Mouse (Mus musculus) embryonic facial prominence, embryonic 10.5 days (tissue): Measurements from ENCODE around the gene Pabpc1l. TPM values are rescaled to one million over a fixed set of nuclear protein-coding genes. Genes with fewer than 3 reads are reported as not detected.

Source experiments
- DNase-seq: peaks from one replicate; pipeline ENCODE4 v3.0.0-alpha.2; 2017; ENCODE audit warnings: low spot score
- H3K27ac ChIP-seq: fragments of 300-500 bp; sonication (generic); replicated peaks from 2 replicates; pipeline ENCODE4 v1.5.1; 2016; ENCODE audit warnings: mild to moderate bottlenecking
- H3K27me3 ChIP-seq: fragments of 300-500 bp; sonication (generic); replicated peaks from 2 replicates; pipeline ENCODE4 v1.6.1; 2016; ENCODE audit warnings: low read depth, mild to moderate bottlenecking; ENCODE audit not compliant: poor library complexity, severe bottlenecking
- H3K36me3 ChIP-seq: fragments of 300-500 bp; sonication (generic); replicated peaks from 2 replicates; pipeline ENCODE4 v1.6.1; 2016; ENCODE audit warnings: mild to moderate bottlenecking, moderate library complexity
- H3K4me1 ChIP-seq: fragments of 300-500 bp; sonication (generic); 2 replicates; pipeline ENCODE4 v1.6.1; 2016
- H3K4me3 ChIP-seq: fragments of 300-500 bp; sonication (generic); 2 replicates; pipeline ENCODE4 v1.5.1; 2016; ENCODE audit warnings: mild to moderate bottlenecking, moderate library complexity
- H3K9me3 ChIP-seq: fragments of 300-500 bp; sonication (generic); 2 replicates; pipeline ENCODE4 v1.6.1; 2016; ENCODE audit warnings: mild to moderate bottlenecking
- WGBS: fragments of 180-500 bp; shearing (Covaris S2); methylation state at CpG from one replicate; pipeline ENCODE4 v1.1.7; 2016; 5-methylcytosine and 5-hydroxymethylcytosine counted together
- polyA plus RNA-seq: library from polyadenylated mRNA; unstranded; fragments of >200 nt; fragmentation: Nextera tagmentation; extraction: Ambion mirVana; gene quantifications from 2 replicates; pipeline ENCODE4 v1.2.1, GENCODE M21; 2016

The Pabpc1l gene
- polyA plus RNA-seq, 1 experiment from 2014 or later = 1.6 TPM

GRCm38 (mm10) chr2:164076874-164077425 is 51.7 kb downstream of the Pabpc1l start:
- WGBS = 92% methylated on average over 8 of the region's 8 CpGs
- H3K4me1 ChIP-seq = peaks cover 20% of the 10 kb centered on the region
- no peak overlapping the region for H3K4me3 ChIP-seq
- no peak overlapping the region for H3K27ac ChIP-seq
- no peaks in the 10 kb centered on the region for H3K27me3 ChIP-seq
- peaks cover 36% of the 10 kb centered on the region for H3K36me3 ChIP-seq
- no peaks in the 10 kb centered on the region for H3K9me3 ChIP-seq
- no peak for DNase-seq

GRCm38 (mm10) chr2:164077875-164078274 is 52.6 kb downstream of the Pabpc1l start:
- Histone ChIP-seq H3K9me3 (no peaks in the 10 kb centered on the region), H3K27me3 (no peaks in the 10 kb centered on the region), H3K36me3 (peaks cover 45% of the 10 kb centered on the region), H3K4me1 (peaks cover 16% of the 10 kb centered on the region), H3K4me3 (no peak overlapping the region), H3K27ac (no peak overlapping the region)
- DNase-seq = no peak
- WGBS = 90% methylated on average over 5 of the region's 5 CpGs

- H3K36me3 ChIP-seq = peaks cover 61% of the 10 kb centered on the region
- H3K27ac ChIP-seq = no peak overlapping the region
- peaks cover 15% of the 10 kb centered on the region for H3K4me1 ChIP-seq
- DNase-seq = no peak
- 91% methylated on average over 6 of the region's 6 CpGs for WGBS
- no peak overlapping the region for H3K4me3 ChIP-seq
- H3K27me3 ChIP-seq = no peaks in the 10 kb centered on the region
- no peaks in the 10 kb centered on the region for H3K9me3 ChIP-seq
Observed at GRCm38 (mm10) chr2:164079488-164079887, 54.2 kb downstream of the Pabpc1l start.

GRCm38 (mm10) chr2:164081577-164081976 is 56.3 kb downstream of the Pabpc1l start:
- Histone ChIP-seq H3K9me3 (no peaks in the 10 kb centered on the region), H3K27me3 (no peaks in the 10 kb centered on the region), H3K27ac (no peak overlapping the region), H3K4me1 (no peaks in the 10 kb centered on the region), H3K4me3 (no peak overlapping the region), H3K36me3 (peaks cover 82% of the 10 kb centered on the region)
- no peak for DNase-seq
- 95% methylated on average over 10 of the region's 10 CpGs for WGBS

GRCm38 (mm10) chr2:164082175-164082574 is 56.9 kb downstream of the Pabpc1l start:
- DNase-seq = no peak
- 90% methylated on average over 10 of the region's 10 CpGs for WGBS
- Histone ChIP-seq H3K36me3 (peaks cover 85% of the 10 kb centered on the region), H3K27ac (no peak overlapping the region), H3K9me3 (no peaks in the 10 kb centered on the region), H3K4me1 (no peaks in the 10 kb centered on the region), H3K27me3 (no peaks in the 10 kb centered on the region), H3K4me3 (no peak overlapping the region)

- H3K9me3 ChIP-seq = no peaks in the 10 kb centered on the region
- H3K4me3 ChIP-seq = no peak overlapping the region
- no peak for DNase-seq
- H3K27ac ChIP-seq = no peak overlapping the region
- peaks cover 98% of the 10 kb centered on the region for H3K36me3 ChIP-seq
- no peaks in the 10 kb centered on the region for H3K27me3 ChIP-seq
- 91% methylated on average over 18 of the region's 19 CpGs for WGBS
- no peaks in the 10 kb centered on the region for H3K4me1 ChIP-seq
Observed at GRCm38 (mm10) chr2:164083609-164084341, 58.5 kb downstream of the Pabpc1l start.

GRCm38 (mm10) chr2:164084342-164084700 is 59.1 kb downstream of the Pabpc1l start:
- peaks cover 100% of the 10 kb centered on the region for H3K36me3 ChIP-seq
- no peaks in the 10 kb centered on the region for H3K4me1 ChIP-seq
- H3K4me3 ChIP-seq = no peak overlapping the region
- no peaks in the 10 kb centered on the region for H3K27me3 ChIP-seq
- 93% methylated on average over 7 of the region's 7 CpGs for WGBS
- no peaks in the 10 kb centered on the region for H3K9me3 ChIP-seq
- H3K27ac ChIP-seq = no peak overlapping the region
- no peak for DNase-seq

GRCm38 (mm10) chr2:164087416-164088017 is 62.3 kb downstream of the Pabpc1l start:
- no peak overlapping the region for H3K27ac ChIP-seq
- H3K9me3 ChIP-seq = no peaks in the 10 kb centered on the region
- 91% methylated on average over 6 of the region's 6 CpGs for WGBS
- no peaks in the 10 kb centered on the region for H3K27me3 ChIP-seq
- H3K36me3 ChIP-seq = peaks cover 97% of the 10 kb centered on the region
- no peak overlapping the region for H3K4me3 ChIP-seq
- DNase-seq = no peak
- H3K4me1 ChIP-seq = no peaks in the 10 kb centered on the region

GRCm38 (mm10) chr2:164089508-164089907 is 64.3 kb downstream of the Pabpc1l start:
- no peaks in the 10 kb centered on the region for H3K27me3 ChIP-seq
- H3K27ac ChIP-seq = no peak overlapping the region
- peaks cover 88% of the 10 kb centered on the region for H3K36me3 ChIP-seq
- H3K4me3 ChIP-seq = no peak overlapping the region
- WGBS = 89% methylated on average over 4 of the region's 4 CpGs
- no peak for DNase-seq
- H3K4me1 ChIP-seq = no peaks in the 10 kb centered on the region
- no peaks in the 10 kb centered on the region for H3K9me3 ChIP-seq

- 82% methylated on average over 7 of the region's 7 CpGs for WGBS
- Histone ChIP-seq H3K9me3 (no peaks in the 10 kb centered on the region), H3K27me3 (no peaks in the 10 kb centered on the region), H3K27ac (no peak overlapping the region), H3K4me3 (no peak overlapping the region), H3K36me3 (peaks cover 79% of the 10 kb centered on the region), H3K4me1 (no peaks in the 10 kb centered on the region)
- no peak for DNase-seq
Observed at GRCm38 (mm10) chr2:164094152-164094551, 68.9 kb downstream of the Pabpc1l start.

GRCm38 (mm10) chr2:164098603-164099250 is 73.5 kb downstream of the Pabpc1l start:
- H3K4me1 ChIP-seq = no peaks in the 10 kb centered on the region
- no peak overlapping the region for H3K4me3 ChIP-seq
- H3K27ac ChIP-seq = no peak overlapping the region
- 94% methylated on average over 11 of the region's 11 CpGs for WGBS
- H3K27me3 ChIP-seq = no peaks in the 10 kb centered on the region
- DNase-seq = no peak
- H3K9me3 ChIP-seq = no peaks in the 10 kb centered on the region
- H3K36me3 ChIP-seq = peaks cover 85% of the 10 kb centered on the region
